Comparison of ENCODE assay signal across 10 mouse cellular contexts in genomic region chr11:64599178-64599577, GRCm38 (mm10).
DNase-seq lines count a peak whose midpoint lies in the region; ATAC-seq and TF ChIP-seq lines count a peak whose summit lies in the region.
"Had no signal": no experiment of that assay in that cellular context is flagged by ENCODE, and none has a peak within 500 bp of the region (broad histone marks: within the 10 kb centered on the region; RNA-seq: fewer than 3 reads in every experiment).

No protein-coding gene starts in this region.

- 0 out of 2 replicates have a peak, but pooled peaks cover 4% of the 10 kb centered on the region for H3K9me3 ChIP-seq in hindbrain, embryonic 13.5 days
- H3K9me3 ChIP-seq: embryonic facial prominence, embryonic 13.5 days; liver, embryonic 13.5 days had no signal

- 66% methylated on average over 3 of the region's 3 CpGs for WGBS in hindbrain, embryonic 13.5 days

- no peak overlapping the region for H3K9ac ChIP-seq in hindbrain, embryonic 13.5 days
- H3K9ac ChIP-seq: embryonic facial prominence, embryonic 13.5 days; liver, embryonic 13.5 days had no signal

- no peak overlapping the region for H3K4me2 ChIP-seq in hindbrain, embryonic 13.5 days
- H3K4me2 ChIP-seq: embryonic facial prominence, embryonic 13.5 days; liver, embryonic 13.5 days had no signal

- H3K36me3 ChIP-seq in hindbrain, embryonic 13.5 days, result no peaks in the 10 kb centered on the region
- H3K36me3 ChIP-seq: embryonic facial prominence, embryonic 13.5 days; liver, embryonic 13.5 days had no signal

- TF ChIP-seq CTCF in brain, embryonic 14.5 days (IDR thresholded peaks at IDR 0.05; ENCODE audit: borderline replicate concordance, extremely low read depth, insufficient read depth, insufficient read length), result no peak

- H3K4me3 ChIP-seq in hindbrain, embryonic 13.5 days, result no peak overlapping the region
- H3K4me3 ChIP-seq: embryonic facial prominence, embryonic 13.5 days; liver, embryonic 13.5 days had no signal

- no peak for ATAC-seq in hindbrain, embryonic 13.5 days (ENCODE audit: low FRiP score)

- intact Hi-C loops in heart, postnatal 25 days (cut with DNase I), result no loop called here

- peak; percentile 12 for DNase-seq in layer of hippocampus, adult 11-12 months (ENCODE audit: low spot score)
- DNase-seq in layer of hippocampus, postnatal 25 days (ENCODE audit: extremely low spot score in 1 of 2, low spot score in 1 of 2), result no peak
- peak; percentile 70 for DNase-seq in brain, embryonic 14.5 days (ENCODE audit: low read depth)
- peak; percentile 9 for DNase-seq in heart, postnatal 25 days (ENCODE audit: low spot score)
- peak; percentile 9 for DNase-seq in ovary, adult 18-20 months (ENCODE audit: low spot score)
- no peak for DNase-seq in spleen, postnatal 36 days (ENCODE audit: low spot score in 2 of 2)
- no peak for DNase-seq in layer of hippocampus, postnatal 36 days
- DNase-seq: liver, embryonic 13.5 days had no signal

- H3K4me1 ChIP-seq in hindbrain, embryonic 13.5 days (replicated peaks), result peaks cover 8% of the 10 kb centered on the region
- H3K4me1 ChIP-seq: liver, embryonic 13.5 days had no signal

- no peak for TF ChIP-seq POLR2A in brain, embryonic 14.5 days (IDR thresholded peaks at IDR 0.05; ENCODE audit: borderline replicate concordance, extremely low read depth, insufficient read depth, insufficient read length, poor library complexity, severe bottlenecking)

- H3K27me3 ChIP-seq in hindbrain, embryonic 13.5 days, result peaks cover 3% of the 10 kb centered on the region; the same call in 1 of the 2 replicates
- H3K27me3 ChIP-seq: embryonic facial prominence, embryonic 13.5 days; liver, embryonic 13.5 days had no signal

- H3K27ac ChIP-seq in hindbrain, embryonic 13.5 days, result no peak overlapping the region
- H3K27ac ChIP-seq: embryonic facial prominence, embryonic 13.5 days; liver, embryonic 13.5 days had no signal

Comparison
In these comparisons a context has a peak if more than half of its experiments do, and no peak if none do; other contexts are left out.
1. DNase-seq: peak in layer of hippocampus, adult 11-12 months (single experiment), brain, embryonic 14.5 days (single experiment), heart, postnatal 25 days (single experiment) and ovary, adult 18-20 months (single experiment); none in layer of hippocampus, postnatal 25 days (0 of 2), spleen, postnatal 36 days (0 of 2) and layer of hippocampus, postnatal 36 days (0 of 2).